Mouse (Mus musculus) cerebellum, adult 11 months (tissue): ENCODE measurements at regions not wholly inside any gene's neighbourhood (a gene's known extent, or its start where the extent isn't known, plus 50 kb on each side); places are given as distances from the start of the nearest gene placed in this dataset.
A peak's percentile ranks its signal among the peaks of the same experiment; 100 is the strongest.
"Not testable (repeated sequence)": the region's sequence is repeated elsewhere in the genome, so short reads cannot be mapped to it uniquely, and the experiment has no call there.

Experiments used
- DNase-seq: peaks from one replicate; pipeline ENCODE4 v3.0.0; 2022

DNA sequence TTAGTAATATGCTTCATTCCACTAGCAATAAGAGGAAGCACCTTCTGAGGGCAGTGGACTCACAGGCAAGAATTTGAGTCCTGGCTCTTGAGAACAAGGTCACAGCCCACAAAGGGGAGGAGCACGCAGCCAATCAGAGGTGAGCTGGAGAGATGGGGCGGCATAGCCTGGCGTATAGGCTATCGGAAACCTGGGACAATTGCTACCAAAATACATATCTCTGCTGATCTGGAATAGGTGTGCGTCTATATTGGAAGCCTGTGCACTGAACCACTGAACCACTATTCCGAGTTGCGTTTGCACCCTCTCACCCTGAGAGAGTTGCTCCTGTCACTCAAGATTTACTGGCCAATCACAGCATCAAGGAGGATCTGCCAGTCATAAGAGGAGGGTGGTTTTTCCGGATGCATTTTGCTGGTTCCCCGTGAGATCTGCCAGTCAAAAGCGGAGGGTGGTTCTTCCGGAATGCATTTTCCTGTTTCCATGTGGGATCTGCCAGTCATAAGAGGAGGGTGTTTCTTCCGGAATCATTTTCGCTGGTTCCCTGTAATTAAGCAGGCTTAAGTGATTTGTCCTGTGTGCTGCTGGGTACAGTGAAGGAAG, 80.1 kb upstream of the Riok2 start:
- DNase-seq: peak; percentile 83

- DNase-seq: not testable (repeated sequence)
These were observed 79.1 kb upstream of the Riok2 start for GRCm38 (mm10) chr17:17295037-17295436.

- DNase-seq: not testable (repeated sequence)
These were observed 70.6 kb upstream of the Riok2 start for GRCm38 (mm10) chr17:17303496-17303895.
